Mouse (Mus musculus): ENCODE results near the gene Sdhaf1. TPM values are rescaled to one million over a fixed set of nuclear protein-coding genes. Genes with fewer than 3 reads are reported as not detected.

The Sdhaf1 gene
- polyA plus RNA-seq, 1 experiment from 2014 or later: 14.4 TPM

GRCm38 (mm10) chr7:30353279-30353822 is 29.7 kb upstream of the Sdhaf1 start:
- Histone ChIP-seq H3K27ac (ENCODE audit: low read length) (no peak overlapping the region), H3K4me2 (replicated peaks; ENCODE audit: low read depth, low read length) (no peak overlapping the region), H3K4me3 (ENCODE audit: low read depth, low read length) (no peak overlapping the region), H3K9ac (replicated peaks; ENCODE audit: low read depth, low read length) (no peak overlapping the region), H3K9me3 (ENCODE audit: control insufficient read depth, low read depth, low read length) (no peaks in the 10 kb centered on the region), H3K27me3 (ENCODE audit: control insufficient read depth, insufficient read depth, low read length) (0 out of 2 replicates have a peak, but pooled peaks cover 3% of the 10 kb centered on the region), H3K4me1 (ENCODE audit: control insufficient read depth, insufficient read depth, low read length) (no peaks in the 10 kb centered on the region), H3K36me3 (ENCODE audit: control insufficient read depth, insufficient read depth, low read length) (peaks cover 9% of the 10 kb centered on the region)
- ATAC-seq (ENCODE audit: insufficient number of reproducible peaks, insufficient read depth, low FRiP score, low read depth): no peak
- 15% methylated on average over 6 of the region's 6 CpGs for WGBS

GRCm38 (mm10) chr7:30347828-30348227 is 24.1 kb upstream of the Sdhaf1 start:
- H3K4me2 ChIP-seq (replicated peaks; ENCODE audit: low read depth, low read length): no peak overlapping the region
- H3K36me3 ChIP-seq (ENCODE audit: control insufficient read depth, insufficient read depth, low read length): no peaks in the 10 kb centered on the region
- no peaks in the 10 kb centered on the region for H3K4me1 ChIP-seq (ENCODE audit: control insufficient read depth, insufficient read depth, low read length)
- H3K27me3 ChIP-seq (ENCODE audit: control insufficient read depth, insufficient read depth, low read length): 0 out of 2 replicates have a peak, but pooled peaks cover 5% of the 10 kb centered on the region
- no peak overlapping the region for H3K27ac ChIP-seq (ENCODE audit: low read length)
- no peaks in the 10 kb centered on the region for H3K9me3 ChIP-seq (ENCODE audit: control insufficient read depth, low read depth, low read length)
- no peak for ATAC-seq (ENCODE audit: insufficient number of reproducible peaks, insufficient read depth, low FRiP score, low read depth)
- H3K9ac ChIP-seq (replicated peaks; ENCODE audit: low read depth, low read length): no peak overlapping the region
- 2% methylated on average over 30 of the region's 30 CpGs for WGBS
- no peak overlapping the region for H3K4me3 ChIP-seq (ENCODE audit: low read depth, low read length)

- no peak overlapping the region for H3K27ac ChIP-seq (ENCODE audit: low read length)
- 25% methylated on average over 21 of the region's 21 CpGs for WGBS
- no peaks in the 10 kb centered on the region for H3K36me3 ChIP-seq (ENCODE audit: control insufficient read depth, insufficient read depth, low read length)
- H3K4me1 ChIP-seq (ENCODE audit: control insufficient read depth, insufficient read depth, low read length): no peaks in the 10 kb centered on the region
- H3K27me3 ChIP-seq (ENCODE audit: control insufficient read depth, insufficient read depth, low read length): 0 out of 2 replicates have a peak, but pooled peaks cover 5% of the 10 kb centered on the region
- H3K9me3 ChIP-seq (ENCODE audit: control insufficient read depth, low read depth, low read length): no peaks in the 10 kb centered on the region
- no peak for ATAC-seq (ENCODE audit: insufficient number of reproducible peaks, insufficient read depth, low FRiP score, low read depth)
- H3K4me2 ChIP-seq (replicated peaks; ENCODE audit: low read depth, low read length): no peak overlapping the region
- no peak overlapping the region for H3K9ac ChIP-seq (replicated peaks; ENCODE audit: low read depth, low read length)
- H3K4me3 ChIP-seq (ENCODE audit: low read depth, low read length): no peak overlapping the region
These were observed 23.1 kb upstream of the Sdhaf1 start for GRCm38 (mm10) chr7:30346635-30347379.

GRCm38 (mm10) chr7:30339432-30340109 is 15.9 kb upstream of the Sdhaf1 start:
- H3K4me1 ChIP-seq (ENCODE audit: control insufficient read depth, insufficient read depth, low read length): no peaks in the 10 kb centered on the region
- WGBS: 73% methylated on average over 5 of the region's 5 CpGs
- H3K27ac ChIP-seq (ENCODE audit: low read length): no peak overlapping the region
- peak; percentile 28; the same call in 1 of the 2 replicates for ATAC-seq (ENCODE audit: insufficient number of reproducible peaks, insufficient read depth, low FRiP score, low read depth)
- H3K9me3 ChIP-seq (ENCODE audit: control insufficient read depth, low read depth, low read length): no peaks in the 10 kb centered on the region
- H3K4me2 ChIP-seq (replicated peaks; ENCODE audit: low read depth, low read length): no peak overlapping the region
- no peak overlapping the region for H3K9ac ChIP-seq (replicated peaks; ENCODE audit: low read depth, low read length)
- no peaks in the 10 kb centered on the region for H3K36me3 ChIP-seq (ENCODE audit: control insufficient read depth, insufficient read depth, low read length)
- no peak overlapping the region for H3K4me3 ChIP-seq (ENCODE audit: low read depth, low read length)
- peaks cover 1% of the 10 kb centered on the region; the same call in 1 of the 2 replicates for H3K27me3 ChIP-seq (ENCODE audit: control insufficient read depth, insufficient read depth, low read length)

- no peaks in the 10 kb centered on the region for H3K9me3 ChIP-seq (ENCODE audit: control insufficient read depth, low read depth, low read length)
- H3K27ac ChIP-seq (ENCODE audit: low read length): no peak overlapping the region
- H3K27me3 ChIP-seq (ENCODE audit: control insufficient read depth, insufficient read depth, low read length): peaks cover 2% of the 10 kb centered on the region; the same call in 1 of the 2 replicates
- H3K36me3 ChIP-seq (ENCODE audit: control insufficient read depth, insufficient read depth, low read length): no peaks in the 10 kb centered on the region
- H3K4me2 ChIP-seq (replicated peaks; ENCODE audit: low read depth, low read length): no peak overlapping the region
- peaks cover 10% of the 10 kb centered on the region for H3K4me1 ChIP-seq (ENCODE audit: control insufficient read depth, insufficient read depth, low read length)
- WGBS: 3% methylated on average over 9 of the region's 9 CpGs
- no peak overlapping the region for H3K9ac ChIP-seq (replicated peaks; ENCODE audit: low read depth, low read length)
- no peak overlapping the region for H3K4me3 ChIP-seq (ENCODE audit: low read depth, low read length)
- 0 out of 2 replicates have a peak, but pooled peaks have one; percentile 30 for ATAC-seq (ENCODE audit: insufficient number of reproducible peaks, insufficient read depth, low FRiP score, low read depth)
These were observed 12.7 kb upstream of the Sdhaf1 start for GRCm38 (mm10) chr7:30336384-30336783.

GRCm38 (mm10) chr7:30335688-30336087 is 12.0 kb upstream of the Sdhaf1 start:
- H3K9me3 ChIP-seq (ENCODE audit: control insufficient read depth, low read depth, low read length): no peaks in the 10 kb centered on the region
- ATAC-seq (ENCODE audit: insufficient number of reproducible peaks, insufficient read depth, low FRiP score, low read depth): no peak
- H3K4me1 ChIP-seq (ENCODE audit: control insufficient read depth, insufficient read depth, low read length): peaks cover 10% of the 10 kb centered on the region
- H3K36me3 ChIP-seq (ENCODE audit: control insufficient read depth, insufficient read depth, low read length): no peaks in the 10 kb centered on the region
- H3K4me3 ChIP-seq (ENCODE audit: low read depth, low read length): no peak overlapping the region
- peaks cover 2% of the 10 kb centered on the region; the same call in 1 of the 2 replicates for H3K27me3 ChIP-seq (ENCODE audit: control insufficient read depth, insufficient read depth, low read length)
- H3K27ac ChIP-seq (ENCODE audit: low read length): no peak overlapping the region
- 79% methylated on average over 6 of the region's 6 CpGs for WGBS
- no peak overlapping the region for H3K4me2 ChIP-seq (replicated peaks; ENCODE audit: low read depth, low read length)
- no peak overlapping the region for H3K9ac ChIP-seq (replicated peaks; ENCODE audit: low read depth, low read length)

GRCm38 (mm10) chr7:30334563-30334962 is 10.9 kb upstream of the Sdhaf1 start:
- Histone ChIP-seq H3K9ac (replicated peaks; ENCODE audit: low read depth, low read length) (no peak overlapping the region), H3K36me3 (ENCODE audit: control insufficient read depth, insufficient read depth, low read length) (no peaks in the 10 kb centered on the region), H3K4me3 (ENCODE audit: low read depth, low read length) (no peak overlapping the region), H3K27ac (ENCODE audit: low read length) (no peak overlapping the region), H3K4me2 (replicated peaks; ENCODE audit: low read depth, low read length) (no peak overlapping the region), H3K27me3 (ENCODE audit: control insufficient read depth, insufficient read depth, low read length) (peaks cover 2% of the 10 kb centered on the region; the same call in 1 of the 2 replicates), H3K9me3 (ENCODE audit: control insufficient read depth, low read depth, low read length) (no peaks in the 10 kb centered on the region), H3K4me1 (ENCODE audit: control insufficient read depth, insufficient read depth, low read length) (peaks cover 10% of the 10 kb centered on the region)
- WGBS: 62% methylated on average over 5 of the region's 5 CpGs
- no peak for ATAC-seq (ENCODE audit: insufficient number of reproducible peaks, insufficient read depth, low FRiP score, low read depth)

- no peaks in the 10 kb centered on the region for H3K36me3 ChIP-seq (ENCODE audit: control insufficient read depth, insufficient read depth, low read length)
- no peak overlapping the region for H3K9ac ChIP-seq (replicated peaks; ENCODE audit: low read depth, low read length)
- H3K27me3 ChIP-seq (ENCODE audit: control insufficient read depth, insufficient read depth, low read length): peaks cover 2% of the 10 kb centered on the region; the same call in 1 of the 2 replicates
- H3K4me3 ChIP-seq (ENCODE audit: low read depth, low read length): no peak overlapping the region
- H3K9me3 ChIP-seq (ENCODE audit: control insufficient read depth, low read depth, low read length): no peaks in the 10 kb centered on the region
- WGBS: 21% methylated on average over 4 of the region's 4 CpGs
- no peak overlapping the region for H3K27ac ChIP-seq (ENCODE audit: low read length)
- H3K4me2 ChIP-seq (replicated peaks; ENCODE audit: low read depth, low read length): no peak overlapping the region
- peaks cover 10% of the 10 kb centered on the region for H3K4me1 ChIP-seq (ENCODE audit: control insufficient read depth, insufficient read depth, low read length)
- ATAC-seq (ENCODE audit: insufficient number of reproducible peaks, insufficient read depth, low FRiP score, low read depth): peak; percentile 39; the same call in 1 of the 2 replicates
These were observed 9.7 kb upstream of the Sdhaf1 start for GRCm38 (mm10) chr7:30333436-30333835.

All from stomach, embryonic 14.5 days (tissue).